Mouse (Mus musculus) ZHBTc4 (cell line): ENCODE results near the gene Fam43a.

Experiments used
- DNase-seq: peaks from one replicate; pipeline ENCODE4 v3.0.0-alpha.2; 2011; ENCODE audit warnings: low read depth, low spot score

Fam43a gene

GRCm38 (mm10) chr16:30628401-30628800 is 28.9 kb downstream of the Fam43a start:
- peak; percentile 82 for DNase-seq

GRCm38 (mm10) chr16:30629509-30629908 is 30.0 kb downstream of the Fam43a start:
- no peak for DNase-seq

- no peak for DNase-seq
These were observed 34.6 kb downstream of the Fam43a start for GRCm38 (mm10) chr16:30633906-30634746.

GRCm38 (mm10) chr16:30638586-30638985 is 39.1 kb downstream of the Fam43a start:
- no peak for DNase-seq

- DNase-seq = no peak
These were observed 41.1 kb downstream of the Fam43a start for GRCm38 (mm10) chr16:30640591-30640990.

GRCm38 (mm10) chr16:30641408-30641807 is 41.9 kb downstream of the Fam43a start:
- DNase-seq = peak; percentile 93

GRCm38 (mm10) chr16:30642229-30642628 is 42.7 kb downstream of the Fam43a start:
- DNase-seq = peak; percentile 89

- DNase-seq = peak; percentile 61
These were observed 45.5 kb downstream of the Fam43a start for GRCm38 (mm10) chr16:30644981-30645380.

- DNase-seq = peak; percentile 96
These were observed 46.5 kb downstream of the Fam43a start for GRCm38 (mm10) chr16:30645841-30646558.

GRCm38 (mm10) chr16:30646856-30647255 is 47.3 kb downstream of the Fam43a start:
- DNase-seq = no peak

GRCm38 (mm10) chr16:30651292-30651691 is 51.8 kb downstream of the Fam43a start:
- no peak for DNase-seq
